Mouse (Mus musculus): ENCODE data around the gene Dock8. TPM values are rescaled to one million over a fixed set of nuclear protein-coding genes. Genes with fewer than 3 reads are reported as not detected.

The Dock8 gene
- polyA plus RNA-seq, 1 experiment from 2014 or later, result 9.0 TPM

DNA sequence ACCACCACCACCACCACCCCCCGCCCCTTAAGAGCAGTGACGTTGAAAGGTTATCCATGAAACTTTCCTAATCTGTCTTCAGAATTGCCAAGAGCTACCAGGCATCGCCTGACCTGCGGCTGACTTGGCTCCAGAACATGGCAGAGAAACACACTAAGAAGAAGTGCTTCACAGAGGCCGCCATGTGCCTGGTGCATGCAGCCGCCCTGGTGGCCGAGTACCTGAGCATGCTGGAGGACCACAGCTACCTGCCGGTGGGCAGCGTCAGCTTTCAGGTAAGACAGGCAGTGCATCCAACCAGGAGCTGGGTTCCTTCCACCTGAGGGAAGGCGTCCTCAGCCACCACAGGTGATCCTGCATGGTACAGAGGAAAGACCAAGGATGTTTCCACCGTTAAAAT is 177.4 kb downstream of the Dock8 start:
- DNase-seq (ENCODE audit: low spot score) (no peak), ATAC-seq (replicated peaks; ENCODE audit: low FRiP score, low read depth) (no peak)
- Histone ChIP-seq H3K9ac (ENCODE audit: low read depth, low read length) (no peak overlapping the region), H3K27me3 (ENCODE audit: insufficient read depth, low read length) (no peaks in the 10 kb centered on the region), H3K36me3 (ENCODE audit: insufficient read depth, low read length) (no peaks in the 10 kb centered on the region), H3K4me3 (replicated peaks; ENCODE audit: low read depth, low read length) (no peak overlapping the region), H3K27ac (no peak overlapping the region), H3K9me3 (replicated peaks; ENCODE audit: low read length) (no peaks in the 10 kb centered on the region), H3K4me2 (ENCODE audit: low read length) (no peak overlapping the region), H3K4me1 (replicated peaks; ENCODE audit: insufficient read depth, low read length) (no peaks in the 10 kb centered on the region)
- WGBS, result 94% methylated on average over 11 of the region's 11 CpGs
- TF ChIP-seq CTCF (IDR thresholded peaks at IDR 0.05; ENCODE audit: low read depth), result no peak

- no peak overlapping the region for H3K4me2 ChIP-seq (ENCODE audit: low read length)
- H3K4me3 ChIP-seq (replicated peaks; ENCODE audit: low read depth, low read length), result no peak overlapping the region
- TF ChIP-seq CTCF (IDR thresholded peaks at IDR 0.05; ENCODE audit: low read depth), result no peak
- H3K36me3 ChIP-seq (ENCODE audit: insufficient read depth, low read length), result no peaks in the 10 kb centered on the region
- no peaks in the 10 kb centered on the region for H3K9me3 ChIP-seq (replicated peaks; ENCODE audit: low read length)
- no peaks in the 10 kb centered on the region for H3K27me3 ChIP-seq (ENCODE audit: insufficient read depth, low read length)
- 80% methylated on average over 6 of the region's 6 CpGs for WGBS
- ATAC-seq (replicated peaks; ENCODE audit: low FRiP score, low read depth) (no peak), DNase-seq (ENCODE audit: low spot score) (no peak)
- H3K9ac ChIP-seq (ENCODE audit: low read depth, low read length), result no peak overlapping the region
- H3K27ac ChIP-seq, result no peak overlapping the region
- 0 out of 2 replicates have a peak, but pooled peaks cover 3% of the 10 kb centered on the region for H3K4me1 ChIP-seq (replicated peaks; ENCODE audit: insufficient read depth, low read length)
These were observed 180.7 kb downstream of the Dock8 start for GRCm38 (mm10) chr19:25180024-25180423.

DNA sequence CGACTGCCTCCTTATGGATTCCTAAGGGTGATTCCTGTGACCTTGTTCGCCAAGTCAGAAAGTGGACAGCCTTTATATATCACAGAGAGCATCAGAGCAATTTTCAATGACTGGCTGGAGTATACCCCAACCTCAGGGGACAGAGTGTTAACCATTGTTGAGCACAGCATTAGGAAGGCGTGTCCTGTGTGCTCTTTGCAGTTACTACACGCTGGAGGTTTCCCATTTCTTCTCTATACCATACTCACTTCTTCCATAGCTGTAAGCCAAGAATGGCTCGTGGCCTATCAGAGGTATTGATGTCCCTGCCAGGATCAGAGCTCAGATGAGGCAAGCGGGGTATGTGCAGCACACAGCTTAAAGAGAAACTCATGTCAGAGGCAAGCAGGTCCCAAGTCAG is 181.2 kb downstream of the Dock8 start:
- Histone ChIP-seq H3K27me3 (ENCODE audit: insufficient read depth, low read length) (no peaks in the 10 kb centered on the region), H3K36me3 (ENCODE audit: insufficient read depth, low read length) (no peaks in the 10 kb centered on the region), H3K9ac (ENCODE audit: low read depth, low read length) (no peak overlapping the region), H3K27ac (no peak overlapping the region), H3K4me3 (replicated peaks; ENCODE audit: low read depth, low read length) (no peak overlapping the region), H3K9me3 (replicated peaks; ENCODE audit: low read length) (no peaks in the 10 kb centered on the region), H3K4me1 (replicated peaks; ENCODE audit: insufficient read depth, low read length) (0 out of 2 replicates have a peak, but pooled peaks cover 6% of the 10 kb centered on the region), H3K4me2 (ENCODE audit: low read length) (no peak overlapping the region)
- 86% methylated on average over 6 of the region's 6 CpGs for WGBS
- ATAC-seq (replicated peaks; ENCODE audit: low FRiP score, low read depth) (no peak), DNase-seq (ENCODE audit: low spot score) (no peak)
- TF ChIP-seq CTCF (IDR thresholded peaks at IDR 0.05; ENCODE audit: low read depth), result no peak

DNA sequence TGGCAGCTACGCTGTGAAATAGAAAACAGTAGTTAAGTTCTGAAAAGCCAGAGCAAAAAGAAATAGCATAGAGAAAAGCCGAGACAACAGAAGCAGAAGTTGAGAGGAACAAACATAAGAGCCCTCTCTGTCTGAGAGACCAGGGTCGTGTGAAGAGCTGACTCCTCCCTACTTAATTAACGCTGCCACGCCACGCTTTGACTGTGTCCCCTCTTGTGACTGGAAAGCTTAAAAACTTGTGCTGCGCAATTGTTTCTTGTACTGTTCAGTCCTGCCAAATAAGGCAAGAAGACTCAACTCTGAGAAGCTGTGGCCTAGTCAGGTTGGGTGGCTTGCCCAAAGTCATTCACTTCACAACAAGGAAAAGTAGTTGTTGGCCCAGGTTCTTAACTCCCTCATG is 184.7 kb downstream of the Dock8 start:
- H3K9me3 ChIP-seq (replicated peaks; ENCODE audit: low read length), result no peaks in the 10 kb centered on the region
- WGBS, result 50% methylated on average over 7 of the region's 7 CpGs
- no peak for TF ChIP-seq CTCF (IDR thresholded peaks at IDR 0.05; ENCODE audit: low read depth)
- H3K4me2 ChIP-seq (ENCODE audit: low read length), result no peak overlapping the region
- ATAC-seq (replicated peaks; ENCODE audit: low FRiP score, low read depth) (no peak), DNase-seq (ENCODE audit: low spot score) (no peak)
- H3K4me1 ChIP-seq (replicated peaks; ENCODE audit: insufficient read depth, low read length), result peaks cover 15% of the 10 kb centered on the region; the same call in 1 of the 2 replicates
- no peaks in the 10 kb centered on the region for H3K36me3 ChIP-seq (ENCODE audit: insufficient read depth, low read length)
- peak overlapping the region; percentile 54 for H3K27ac ChIP-seq
- no peaks in the 10 kb centered on the region for H3K27me3 ChIP-seq (ENCODE audit: insufficient read depth, low read length)
- H3K4me3 ChIP-seq (replicated peaks; ENCODE audit: low read depth, low read length), result no peak overlapping the region
- no peak overlapping the region for H3K9ac ChIP-seq (ENCODE audit: low read depth, low read length)

DNA sequence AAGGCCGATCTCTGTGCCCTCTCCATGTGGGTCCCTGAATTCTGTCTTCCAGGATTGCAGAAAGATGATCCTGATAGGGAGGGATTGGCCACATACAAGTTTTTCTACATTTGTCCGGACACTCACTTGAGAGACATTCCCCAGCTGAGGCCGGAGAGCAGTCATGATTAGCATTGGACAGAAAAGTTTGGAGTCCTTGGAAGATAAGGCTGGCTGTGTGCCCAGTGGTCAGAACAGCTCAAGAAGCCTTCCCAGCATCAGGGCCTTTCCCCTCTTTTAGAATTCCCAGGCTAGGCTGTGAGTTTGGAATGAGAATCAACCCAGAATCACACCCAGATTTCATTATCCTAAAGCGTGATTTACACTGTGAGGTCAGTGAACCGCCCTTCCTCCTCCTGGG is 187.0 kb downstream of the Dock8 start:
- Histone ChIP-seq H3K4me1 (replicated peaks; ENCODE audit: insufficient read depth, low read length) (peaks cover 15% of the 10 kb centered on the region; the same call in 1 of the 2 replicates), H3K9ac (ENCODE audit: low read depth, low read length) (no peak overlapping the region), H3K9me3 (replicated peaks; ENCODE audit: low read length) (no peaks in the 10 kb centered on the region), H3K36me3 (ENCODE audit: insufficient read depth, low read length) (no peaks in the 10 kb centered on the region), H3K4me2 (ENCODE audit: low read length) (no peak overlapping the region), H3K27me3 (ENCODE audit: insufficient read depth, low read length) (no peaks in the 10 kb centered on the region), H3K27ac (no peak overlapping the region), H3K4me3 (replicated peaks; ENCODE audit: low read depth, low read length) (no peak overlapping the region)
- ATAC-seq (replicated peaks; ENCODE audit: low FRiP score, low read depth), result no peak
- DNase-seq (ENCODE audit: low spot score), result peak; percentile 31
- no peak for TF ChIP-seq CTCF (IDR thresholded peaks at IDR 0.05; ENCODE audit: low read depth)
- 59% methylated on average over 5 of the region's 5 CpGs for WGBS

DNA sequence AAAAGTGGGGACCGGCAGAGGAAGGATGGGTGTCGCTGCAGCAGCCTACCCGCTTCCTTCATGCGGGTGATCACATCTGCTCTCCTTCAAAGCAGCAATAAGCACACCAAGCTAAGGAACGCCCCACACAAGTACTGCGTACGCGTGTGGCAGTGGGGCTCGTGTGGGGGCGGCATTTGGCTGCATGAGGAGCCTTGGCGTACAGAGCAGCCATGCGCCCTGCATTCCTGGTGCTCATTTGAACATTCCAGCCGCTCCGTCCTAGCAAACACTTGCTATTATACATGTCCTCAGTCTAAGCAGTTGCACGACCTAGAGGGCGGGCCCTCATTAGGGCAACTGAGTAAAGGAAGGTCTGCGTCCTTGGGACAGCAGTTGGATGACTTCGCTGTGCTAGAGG is 188.3 kb downstream of the Dock8 start:
- Histone ChIP-seq H3K27me3 (ENCODE audit: insufficient read depth, low read length) (no peaks in the 10 kb centered on the region), H3K9ac (ENCODE audit: low read depth, low read length) (no peak overlapping the region), H3K4me1 (replicated peaks; ENCODE audit: insufficient read depth, low read length) (peaks cover 15% of the 10 kb centered on the region; the same call in 1 of the 2 replicates), H3K4me2 (ENCODE audit: low read length) (0 out of 2 replicates have a peak overlapping the region, but pooled peaks have one; percentile 13), H3K36me3 (ENCODE audit: insufficient read depth, low read length) (no peaks in the 10 kb centered on the region), H3K27ac (peak overlapping the region; percentile 36; the same call in 1 of the 2 replicates), H3K9me3 (replicated peaks; ENCODE audit: low read length) (no peaks in the 10 kb centered on the region), H3K4me3 (replicated peaks; ENCODE audit: low read depth, low read length) (no peak overlapping the region)
- ATAC-seq (replicated peaks; ENCODE audit: low FRiP score, low read depth) (peak; percentile 59; the same call in 1 of the 2 replicates), DNase-seq (ENCODE audit: low spot score) (peak; percentile 49)
- no peak; the same call in 1 of the 2 replicates for TF ChIP-seq CTCF (IDR thresholded peaks at IDR 0.05; ENCODE audit: low read depth)
- WGBS, result 48% methylated on average over 18 of the region's 18 CpGs

DNA sequence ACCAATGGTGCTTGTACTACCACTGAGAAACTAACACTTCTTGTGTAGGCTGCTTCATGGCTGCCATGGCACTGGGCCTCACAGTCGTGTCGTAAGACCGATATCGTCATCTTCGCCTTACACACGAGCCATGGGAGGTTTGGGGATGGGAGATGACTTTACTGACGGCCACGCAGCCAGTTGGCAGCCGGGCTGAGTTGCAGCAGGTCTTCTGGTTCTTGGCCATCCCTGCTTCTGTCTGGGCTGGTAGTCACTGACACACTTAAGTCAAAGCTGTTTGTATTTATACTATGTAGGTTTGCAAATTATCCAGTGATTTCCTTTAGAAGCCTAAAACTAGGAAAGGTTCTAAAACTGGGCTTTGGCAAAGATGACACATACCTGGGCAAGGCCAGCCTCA is 194.4 kb downstream of the Dock8 start:
- H3K27ac ChIP-seq, result no peak overlapping the region
- no peak overlapping the region for H3K4me3 ChIP-seq (replicated peaks; ENCODE audit: low read depth, low read length)
- no peaks in the 10 kb centered on the region for H3K9me3 ChIP-seq (replicated peaks; ENCODE audit: low read length)
- 96% methylated on average over 9 of the region's 9 CpGs for WGBS
- H3K4me2 ChIP-seq (ENCODE audit: low read length), result no peak overlapping the region
- H3K4me1 ChIP-seq (replicated peaks; ENCODE audit: insufficient read depth, low read length), result no peaks in the 10 kb centered on the region
- DNase-seq (ENCODE audit: low spot score) (no peak), ATAC-seq (replicated peaks; ENCODE audit: low FRiP score, low read depth) (no peak)
- no peak for TF ChIP-seq CTCF (IDR thresholded peaks at IDR 0.05; ENCODE audit: low read depth)
- H3K9ac ChIP-seq (ENCODE audit: low read depth, low read length), result no peak overlapping the region
- no peaks in the 10 kb centered on the region for H3K36me3 ChIP-seq (ENCODE audit: insufficient read depth, low read length)
- H3K27me3 ChIP-seq (ENCODE audit: insufficient read depth, low read length), result no peaks in the 10 kb centered on the region

Measured in kidney, postnatal 0 days (tissue).